Mouse (Mus musculus) MEL (cell line): ENCODE measurements around the gene Trim37. TPM values are rescaled to one million over a fixed set of nuclear protein-coding genes. Genes with fewer than 3 reads are reported as not detected.

Experiments
- DNase-seq: peaks from one replicate; pipeline ENCODE4 v3.0.0; 2011; ENCODE audit warnings: low read depth, low spot score
- H3K27ac ChIP-seq: 2 replicates; pipeline ENCODE4 v1.5.1; 2012; ENCODE audit warnings: low read depth, mild to moderate bottlenecking, control low read depth, low read length, moderate library complexity; ENCODE audit not compliant: control insufficient read depth
- H3K27me3 ChIP-seq, 2 experiments: fragments of 150-350 bp in 1 of 2; sonication (generic) in 1 of 2; 2 replicates each; pipeline ENCODE4 v1.6.1; 2012; ENCODE audit warnings: low read length in 2 of 2, mild to moderate bottlenecking in 2 of 2, improper control_type of control experiment in 1 of 2, moderate library complexity in 1 of 2; ENCODE audit not compliant: insufficient read depth in 2 of 2, control insufficient read depth in 1 of 2
- H3K36me3 ChIP-seq, 2 experiments: 2 replicates each; pipeline ENCODE4 v1.6.1; 2012 to 2014; ENCODE audit warnings: low read length in 2 of 2, improper control_type of control experiment in 1 of 2, inconsistent platforms in 1 of 2, mild to moderate bottlenecking in 1 of 2; ENCODE audit not compliant: insufficient read depth in 2 of 2, control insufficient read depth in 1 of 2
- H3K4me1 ChIP-seq, 2 experiments: fragments of 150-350 bp in 1 of 2; sonication (generic) in 1 of 2; 2 replicates each; pipeline ENCODE4 v1.6.1; 2012; ENCODE audit warnings: low read length in 2 of 2, improper control_type of control experiment in 1 of 2, mild to moderate bottlenecking in 1 of 2; ENCODE audit not compliant: insufficient read depth in 2 of 2, control insufficient read depth in 1 of 2
- H3K4me3 ChIP-seq, 2 experiments: fragments of 150-350 bp in 1 of 2; sonication (generic) in 1 of 2; 2 replicates each; pipeline ENCODE4 v1.5.1; 2012; ENCODE audit warnings: low read depth in 2 of 2, low read length in 2 of 2, mild to moderate bottlenecking in 2 of 2, moderate library complexity in 2 of 2, control low read depth in 1 of 2, improper control_type of control experiment in 1 of 2; ENCODE audit not compliant: control insufficient read depth in 1 of 2, insufficient read depth in 1 of 2
- H3K79me2 ChIP-seq: 2 replicates; pipeline ENCODE4 v1.6.1; 2012; ENCODE audit warnings: mild to moderate bottlenecking, low read length, moderate library complexity; ENCODE audit not compliant: control insufficient read depth, poor library complexity, insufficient read depth
- H3K9ac ChIP-seq: 2 replicates; pipeline ENCODE4 v1.6.1; 2012; ENCODE audit warnings: low read depth, mild to moderate bottlenecking, control low read depth, low read length, moderate library complexity; ENCODE audit not compliant: control insufficient read depth, poor library complexity, severe bottlenecking
- H3K9me3 ChIP-seq: fragments of 150-350 bp; sonication (generic); replicated peaks from 2 replicates; pipeline ENCODE4 v1.6.1; 2012; ENCODE audit warnings: mild to moderate bottlenecking, low read length, improper control_type of control experiment, moderate library complexity; ENCODE audit not compliant: insufficient read depth
- BHLHE40 ChIP-seq: IDR thresholded peaks from 2 replicates; pipeline ENCODE4 v1.6.1; 2012; ENCODE audit warnings: low read depth, mild to moderate bottlenecking, inconsistent platforms, low read length, improper control_type of control experiment, borderline replicate concordance
- CHD1 ChIP-seq: IDR thresholded peaks from 2 replicates; pipeline ENCODE4 v1.6.1; 2012; ENCODE audit warnings: low read depth, mild to moderate bottlenecking, inconsistent platforms, low read length, improper control_type of control experiment
- E2F4 ChIP-seq: IDR thresholded peaks from 2 replicates; pipeline ENCODE4 v1.6.1; 2011; ENCODE audit warnings: low read depth, low read length, improper control_type of control experiment, borderline replicate concordance
- EP300 ChIP-seq, 2 experiments: IDR thresholded peaks; 2 replicates each; pipeline ENCODE4 v1.6.1; 2011; ENCODE audit warnings: improper control_type of control experiment in 2 of 2, low read length in 2 of 2, low read depth in 1 of 2, mild to moderate bottlenecking in 1 of 2
- ETS1 ChIP-seq: IDR thresholded peaks from 2 replicates; pipeline ENCODE4 v1.6.1; 2012; ENCODE audit warnings: low read depth, mild to moderate bottlenecking, inconsistent platforms, low read length, improper control_type of control experiment, moderate library complexity
- GABPA ChIP-seq: IDR thresholded peaks from 2 replicates; pipeline ENCODE4 v1.6.1; 2012; ENCODE audit warnings: low read depth, mild to moderate bottlenecking, inconsistent platforms, low read length, improper control_type of control experiment, moderate library complexity
- GATA1 ChIP-seq: IDR thresholded peaks from 2 replicates; pipeline ENCODE4 v1.6.1; 2011; ENCODE audit warnings: low read depth, low read length, improper control_type of control experiment
- MAX ChIP-seq: IDR thresholded peaks from 2 replicates; pipeline ENCODE4 v1.6.1; 2011; ENCODE audit warnings: low read length, improper control_type of control experiment
- MAZ ChIP-seq: IDR thresholded peaks from 2 replicates; pipeline ENCODE4 v1.6.1; 2012; ENCODE audit warnings: low read depth, mild to moderate bottlenecking, inconsistent platforms, low read length, improper control_type of control experiment
- MEF2A ChIP-seq: IDR thresholded peaks from 2 replicates; pipeline ENCODE4 v1.6.1; 2014; ENCODE audit warnings: low read depth, mild to moderate bottlenecking, inconsistent platforms, low read length, improper control_type of control experiment; ENCODE audit not compliant: poor library complexity, insufficient replicate concordance, severe bottlenecking; ENCODE audit errors: extremely low read depth
- MXI1 ChIP-seq: IDR thresholded peaks from 2 replicates; pipeline ENCODE4 v1.6.1; 2011; ENCODE audit warnings: mild to moderate bottlenecking, low read depth, low read length, improper control_type of control experiment
- SIN3A ChIP-seq: IDR thresholded peaks from 2 replicates; pipeline ENCODE4 v1.6.1; 2012; ENCODE audit warnings: low read length, improper control_type of control experiment, inconsistent platforms
- SMC3 ChIP-seq: IDR thresholded peaks from 2 replicates; pipeline ENCODE4 v1.6.1; 2011; ENCODE audit warnings: low read depth, low read length, improper control_type of control experiment
- TAL1 ChIP-seq: IDR thresholded peaks from 2 replicates; pipeline ENCODE4 v1.6.1; 2012; ENCODE audit warnings: mild to moderate bottlenecking, inconsistent platforms, low read length, moderate library complexity, mixed read lengths
- TCF12 ChIP-seq: IDR thresholded peaks from 2 replicates; pipeline ENCODE4 v1.6.1; 2014; ENCODE audit warnings: low read depth, mild to moderate bottlenecking, inconsistent platforms, low read length, improper control_type of control experiment, moderate library complexity
- UBTF ChIP-seq: IDR thresholded peaks from 2 replicates; pipeline ENCODE4 v1.6.1; 2012; ENCODE audit warnings: low read depth, mild to moderate bottlenecking, inconsistent platforms, low read length, improper control_type of control experiment, moderate library complexity, borderline replicate concordance; ENCODE audit not compliant: insufficient read depth
- ZNF384 ChIP-seq: IDR thresholded peaks from 2 replicates; pipeline ENCODE4 v1.6.1; 2012; ENCODE audit warnings: low read depth, mild to moderate bottlenecking, inconsistent platforms, low read length, improper control_type of control experiment
- polyA plus RNA-seq, 2 experiments: library from polyadenylated mRNA; stranded (reverse) in 1 of 2; unstranded in 1 of 2; fragments of >175 nt in 1 of 2; fragments of >200 nt in 1 of 2; gene quantifications; 2 replicates each; pipeline versions ENCODE4 v1.2.1 to v1.2.4; 2012; ENCODE audit warnings: low replicate concordance in 2 of 2, low read depth in 1 of 2; ENCODE audit not compliant: insufficient read length in 2 of 2, insufficient read depth in 1 of 2, missing spikeins in 1 of 2
- total RNA-seq: library from RNA; depleted of rRNA; stranded (reverse); fragments of 300-350 nt; gene quantifications from 2 replicates; pipeline ENCODE4 v1.2.3, GENCODE M21; 2012

Trim37 gene
- total and polyA plus RNA-seq, 3 experiments, result 39.3 to 52.1 TPM; not detected in 1

DNA sequence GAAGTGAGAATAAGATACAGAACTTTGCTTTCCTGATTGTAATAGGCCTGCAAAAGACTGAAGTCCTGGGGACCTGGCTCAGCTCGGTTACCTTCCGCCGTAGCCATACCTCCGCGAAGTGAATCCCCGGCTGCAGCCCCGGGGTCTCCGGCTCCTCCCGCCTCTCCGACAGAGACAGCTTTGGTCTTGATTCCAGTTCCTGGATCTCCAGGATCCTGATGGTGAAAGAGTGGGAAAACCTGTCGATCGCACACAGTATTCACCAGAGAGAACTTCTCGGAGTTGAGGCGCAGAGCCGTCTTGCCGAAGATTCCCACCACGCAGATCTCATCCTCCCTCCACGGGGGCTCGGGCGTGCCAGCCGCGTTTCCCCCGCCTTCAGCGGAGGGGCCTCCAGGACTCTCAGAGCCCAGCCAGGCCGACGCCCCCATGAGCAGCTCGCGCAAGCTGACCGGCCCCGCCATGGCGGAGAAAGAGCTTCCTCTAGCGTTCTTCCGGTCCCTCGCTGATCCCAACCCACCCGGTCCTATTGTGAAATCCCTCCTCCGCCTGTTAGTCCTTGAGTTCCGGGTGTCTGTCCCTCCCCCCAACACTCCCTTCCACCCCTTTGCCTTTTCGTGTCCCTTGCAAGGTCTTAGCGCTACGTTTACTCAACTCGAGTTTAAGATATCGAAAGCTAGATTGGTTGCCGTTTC, 40.4 kb upstream of the Trim37 start, which contains the start of gene Smg8 (continued):
- peak; percentile 79; the same call in 1 of the 2 replicates for TF ChIP-seq MAX
- TF ChIP-seq UBTF, result 0 out of 2 replicates have a peak, but pooled peaks have one; percentile 62
- TF ChIP-seq MXI1, result peak; percentile 94
- TF ChIP-seq, all 39 proteins: peak for 24

GRCm38 (mm10) chr11:87087142-87087541, 39.7 kb upstream of the Trim37 start:
- Histone ChIP-seq H3K79me2 (peaks cover 32% of the 10 kb centered on the region), H3K4me3 (peak overlapping the region; percentile 81 to 90), H3K36me3 (peaks cover 12 to 18% of the 10 kb centered on the region in 2 experiments), H3K9ac (peak overlapping the region; percentile 16), H3K9me3 (no peaks in the 10 kb centered on the region), H3K27ac (peak overlapping the region; percentile 87), H3K27me3 (no peaks in the 10 kb centered on the region), H3K4me1 (peaks cover 10 to 16% of the 10 kb centered on the region in 2 experiments; a peak in 3 of 4 replicates)
- peak; percentile 45; the same call in 1 of the 2 replicates for TF ChIP-seq GATA1
- peak in 1 of 2 experiments; percentile 58; a peak in 1 of 4 replicates for TF ChIP-seq EP300 (IDR thresholded peaks at IDR 0.05; ENCODE audit: low read depth in 1 of 2, low read length in 2 of 2)
- no peak for TF ChIP-seq MXI1
- no peak for TF ChIP-seq SIN3A
- no peak for TF ChIP-seq MAX
- TF ChIP-seq TAL1, result peak; percentile 89
- no peak for TF ChIP-seq SMC3
- no peak for TF ChIP-seq E2F4
- 0 out of 2 replicates have a peak, but pooled peaks have one; percentile 4 for TF ChIP-seq MEF2A
- peak; percentile 65 for TF ChIP-seq ETS1
- no peak for TF ChIP-seq GABPA
- peak; percentile 49; the same call in 1 of the 2 replicates for TF ChIP-seq TCF12
- no peak for TF ChIP-seq CHD1
- peak; percentile 25 for TF ChIP-seq ZNF384
- TF ChIP-seq BHLHE40, result 0 out of 2 replicates have a peak, but pooled peaks have one; percentile 16
- no peak for TF ChIP-seq MAZ
- peak; percentile 80 for DNase-seq
